Mouse (Mus musculus): ENCODE measurements around the gene Cdk14. TPM values are rescaled to one million over a fixed set of nuclear protein-coding genes. Genes with fewer than 3 reads are reported as not detected.
"Not testable (repeated sequence)": the region's sequence is repeated elsewhere in the genome, so short reads cannot be mapped to it uniquely, and the experiment has no call there.

The Cdk14 gene
- polyA plus RNA-seq, 1 experiment, result 11.2 TPM

DNA sequence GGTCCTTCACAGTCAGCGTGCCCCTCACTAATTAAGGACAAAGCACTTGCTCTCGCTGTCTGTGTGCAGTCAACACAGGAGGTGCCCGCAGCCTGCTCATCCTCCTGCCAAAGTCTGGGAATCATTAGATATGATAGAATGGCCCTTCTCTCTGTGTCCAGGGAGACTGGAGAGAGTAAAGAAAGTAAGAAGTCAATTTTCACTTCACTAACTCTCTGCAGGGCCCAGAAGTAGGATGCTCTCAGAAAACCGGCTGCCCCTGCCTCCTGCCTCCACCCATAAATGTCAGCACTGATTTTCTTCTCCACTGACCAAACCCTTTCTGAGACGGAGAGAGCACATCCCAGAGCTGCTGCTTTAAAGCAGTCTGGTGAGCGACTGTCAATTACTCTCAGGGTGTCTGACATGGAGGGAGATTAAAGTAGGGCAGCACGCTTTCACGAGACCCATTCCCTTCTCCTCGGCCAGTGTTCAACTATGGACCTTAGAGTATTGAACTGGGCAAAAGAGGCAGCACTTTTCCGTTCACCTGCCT, 89.1 kb downstream of the Cdk14 start:
- TF ChIP-seq TCF12 (IDR thresholded peaks at IDR 0.05; ENCODE audit: insufficient read depth, poor library complexity, severe bottlenecking) (no peak), E2F4 (IDR thresholded peaks at IDR 0.05; ENCODE audit: insufficient read depth) (no peak), POLR2AphosphoS2 (IDR thresholded peaks at IDR 0.05; ENCODE audit: insufficient read length, low read depth) (no peak), CEBPB (IDR thresholded peaks at IDR 0.05; ENCODE audit: insufficient read depth, poor library complexity, severe bottlenecking) (no peak)
- H3K79me2 ChIP-seq (ENCODE audit: control insufficient read depth, insufficient read depth), result peaks cover 56% of the 10 kb centered on the region
- H3ac ChIP-seq (ENCODE audit: control insufficient read depth, insufficient read length), result no peak overlapping the region
- H3K27me3 ChIP-seq (ENCODE audit: control insufficient read depth, insufficient read depth, insufficient read length), result no peaks in the 10 kb centered on the region
- H3K36me3 ChIP-seq (ENCODE audit: control insufficient read depth, insufficient read depth), result no peaks in the 10 kb centered on the region
- H3K4me2 ChIP-seq (ENCODE audit: low read depth), result no peak overlapping the region
- no peak overlapping the region for H3K4me3 ChIP-seq

DNA sequence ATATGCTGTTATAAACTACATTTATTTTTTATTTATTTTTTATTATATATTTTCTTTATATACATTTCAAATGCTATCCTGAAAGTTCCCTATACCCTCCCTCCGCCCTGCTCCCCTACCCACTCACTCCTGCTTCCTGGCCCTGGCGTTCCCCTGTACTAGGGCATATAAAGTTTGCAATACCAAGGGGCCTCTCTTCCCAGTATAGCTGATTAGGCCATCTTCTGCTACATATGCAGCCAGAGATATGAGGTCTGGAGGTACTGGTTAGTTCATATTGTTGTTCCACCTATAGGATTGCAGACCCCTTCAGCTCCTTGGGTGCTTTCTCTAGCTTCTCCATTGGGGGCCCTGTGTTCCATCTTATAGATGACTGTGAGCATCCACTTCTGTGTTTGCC, 91.1 kb downstream of the Cdk14 start:
- H3K4me2 ChIP-seq (ENCODE audit: low read depth); H3K27me3 ChIP-seq (ENCODE audit: control insufficient read depth, insufficient read depth, insufficient read length); H3ac ChIP-seq (ENCODE audit: control insufficient read depth, insufficient read length); H3K36me3 ChIP-seq (ENCODE audit: control insufficient read depth, insufficient read depth); H3K4me3 ChIP-seq: not testable (repeated sequence)
- H3K79me2 ChIP-seq (ENCODE audit: control insufficient read depth, insufficient read depth), result peaks cover 41% of the 10 kb centered on the region

DNA sequence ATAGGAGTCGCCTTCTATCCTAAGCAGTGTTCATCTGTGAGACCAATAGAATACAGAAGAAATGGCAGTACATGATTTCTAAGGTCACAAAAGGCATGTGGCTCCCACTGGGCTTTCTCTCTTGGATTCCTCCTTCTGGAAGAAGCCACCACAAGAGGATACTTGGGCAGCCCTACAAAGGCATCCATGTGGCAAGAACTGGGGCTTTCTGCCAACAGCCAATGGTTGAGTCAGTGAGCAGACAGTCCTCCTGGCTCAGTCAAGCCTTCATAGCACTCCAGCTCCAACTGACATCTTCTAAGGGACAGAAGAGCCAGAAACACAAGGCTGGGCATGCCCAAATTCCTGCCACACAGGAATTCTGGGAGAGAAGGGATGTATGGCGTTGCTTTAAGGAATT, 93.4 kb downstream of the Cdk14 start:
- TF ChIP-seq CEBPB (IDR thresholded peaks at IDR 0.05; ENCODE audit: insufficient read depth, poor library complexity, severe bottlenecking) (peak; percentile 60; the same call in 1 of the 2 replicates), MYOG (IDR thresholded peaks at IDR 0.05; ENCODE audit: control insufficient read depth in 1 of 3, insufficient read depth in 1 of 3, insufficient read length in 2 of 3, low read depth in 2 of 3) (no peak)
- Histone ChIP-seq H3K4me2 (ENCODE audit: low read depth) (peak overlapping the region; percentile 50), H3K27me3 (ENCODE audit: control insufficient read depth, insufficient read depth, insufficient read length) (no peaks in the 10 kb centered on the region), H3K36me3 (ENCODE audit: control insufficient read depth, insufficient read depth) (no peaks in the 10 kb centered on the region), H3ac (ENCODE audit: control insufficient read depth, insufficient read length) (no peak overlapping the region), H3K79me2 (ENCODE audit: control insufficient read depth, insufficient read depth) (peaks cover 36% of the 10 kb centered on the region), H3K4me3 (no peak overlapping the region)

GRCm38 (mm10) chr5:5322699-5323098, 97.4 kb downstream of the Cdk14 start:
- Histone ChIP-seq H3K27me3 (ENCODE audit: control insufficient read depth, insufficient read depth, insufficient read length) (no peaks in the 10 kb centered on the region), H3K4me3 (no peak overlapping the region), H3K79me2 (ENCODE audit: control insufficient read depth, insufficient read depth) (peaks cover 46% of the 10 kb centered on the region), H3ac (ENCODE audit: control insufficient read depth, insufficient read length) (no peak overlapping the region), H3K4me2 (ENCODE audit: low read depth) (no peak overlapping the region), H3K36me3 (ENCODE audit: control insufficient read depth, insufficient read depth) (no peaks in the 10 kb centered on the region)
- no peak for TF ChIP-seq TCF3 (IDR thresholded peaks at IDR 0.05; ENCODE audit: insufficient read length, low read depth)
- TF ChIP-seq MYOD1 (IDR thresholded peaks at IDR 0.05; ENCODE audit: control insufficient read depth in 1 of 3, insufficient read length in 2 of 3, low read depth in 2 of 3), result no peak
- no peak for TF ChIP-seq E2F4 (IDR thresholded peaks at IDR 0.05; ENCODE audit: insufficient read depth)
- no peak for TF ChIP-seq POLR2AphosphoS2 (IDR thresholded peaks at IDR 0.05; ENCODE audit: insufficient read length, low read depth)

- H3K4me3 ChIP-seq, result peak overlapping the region; percentile 1
- TF ChIP-seq CEBPB (IDR thresholded peaks at IDR 0.05; ENCODE audit: insufficient read depth, poor library complexity, severe bottlenecking), result peak; percentile 45; the same call in 1 of the 2 replicates
- no peak for TF ChIP-seq MYOG (IDR thresholded peaks at IDR 0.05; ENCODE audit: control insufficient read depth in 1 of 3, insufficient read depth in 1 of 3, insufficient read length in 2 of 3, low read depth in 2 of 3)
- peak overlapping the region; percentile 85 for H3K4me2 ChIP-seq (ENCODE audit: low read depth)
- no peaks in the 10 kb centered on the region for H3K27me3 ChIP-seq (ENCODE audit: control insufficient read depth, insufficient read depth, insufficient read length)
- H3ac ChIP-seq (ENCODE audit: control insufficient read depth, insufficient read length), result no peak overlapping the region
- peaks cover 60% of the 10 kb centered on the region for H3K79me2 ChIP-seq (ENCODE audit: control insufficient read depth, insufficient read depth)
- H3K36me3 ChIP-seq (ENCODE audit: control insufficient read depth, insufficient read depth), result no peaks in the 10 kb centered on the region
These were observed 99.5 kb downstream of the Cdk14 start for GRCm38 (mm10) chr5:5320506-5321181.

DNA sequence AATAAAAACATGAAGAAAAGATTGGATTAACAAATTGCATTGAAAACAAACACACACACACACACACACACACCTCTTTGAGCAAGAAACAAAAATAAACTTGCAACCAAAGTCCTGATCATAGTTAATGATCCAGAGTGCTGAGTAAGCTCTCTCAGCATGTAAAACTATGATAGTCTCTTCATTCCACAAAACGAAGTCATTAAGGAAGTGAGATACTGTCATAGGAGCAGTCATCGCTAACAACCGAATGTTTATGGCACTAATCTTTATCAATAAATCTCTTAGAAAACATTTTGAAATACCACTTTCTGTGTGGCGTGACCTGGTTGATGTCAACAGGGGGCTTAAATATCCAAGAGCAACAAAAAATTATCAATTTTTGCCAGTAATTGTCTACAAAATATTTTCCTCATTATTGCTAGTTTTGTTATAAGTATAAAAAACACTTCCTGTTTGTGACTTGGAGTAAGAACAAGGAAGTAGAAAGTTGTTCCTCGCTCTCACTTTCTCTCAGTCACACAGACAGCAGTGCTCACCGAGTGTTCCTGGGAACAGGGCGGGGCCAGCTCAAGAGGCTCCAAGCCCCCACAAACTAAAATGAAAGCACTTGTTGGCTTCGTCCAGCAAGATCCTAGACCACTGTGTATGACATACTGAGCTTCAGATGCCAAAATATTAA, 100.1 kb downstream of the Cdk14 start:
- TF ChIP-seq TCF3 (IDR thresholded peaks at IDR 0.05; ENCODE audit: insufficient read length, low read depth) (no peak), POLR2A (IDR thresholded peaks at IDR 0.05; ENCODE audit: insufficient read length, low read depth) (no peak), USF1 (IDR thresholded peaks at IDR 0.05; ENCODE audit: low read depth) (no peak), SRF (IDR thresholded peaks at IDR 0.05; ENCODE audit: control insufficient read depth, insufficient read length, low read depth) (no peak), MYOG (IDR thresholded peaks at IDR 0.05; ENCODE audit: control insufficient read depth in 1 of 3, insufficient read depth in 1 of 3, insufficient read length in 2 of 3, low read depth in 2 of 3) (no peak), REST (IDR thresholded peaks at IDR 0.05; ENCODE audit: insufficient read depth, insufficient read length) (no peak), POLR2AphosphoS2 (IDR thresholded peaks at IDR 0.05; ENCODE audit: insufficient read length, low read depth) (no peak), MYOD1 (IDR thresholded peaks at IDR 0.05; ENCODE audit: control insufficient read depth in 1 of 3, insufficient read length in 2 of 3, low read depth in 2 of 3) (no peak), TCF12 (IDR thresholded peaks at IDR 0.05; ENCODE audit: insufficient read depth, poor library complexity, severe bottlenecking) (no peak), CEBPB (IDR thresholded peaks at IDR 0.05; ENCODE audit: insufficient read depth, poor library complexity, severe bottlenecking) (no peak), E2F4 (IDR thresholded peaks at IDR 0.05; ENCODE audit: insufficient read depth) (no peak), MAX (IDR thresholded peaks at IDR 0.05; ENCODE audit: low read depth) (no peak)
- Histone ChIP-seq H3K4me3 (peak overlapping the region; percentile 1), H3K27me3 (ENCODE audit: control insufficient read depth, insufficient read depth, insufficient read length) (no peaks in the 10 kb centered on the region), H3K4me2 (ENCODE audit: low read depth) (peak overlapping the region; percentile 85), H3K36me3 (ENCODE audit: control insufficient read depth, insufficient read depth) (no peaks in the 10 kb centered on the region), H3ac (ENCODE audit: control insufficient read depth, insufficient read length) (no peak overlapping the region), H3K79me2 (ENCODE audit: control insufficient read depth, insufficient read depth) (peaks cover 67% of the 10 kb centered on the region)
